Comparison of ENCODE assay signal across 8 mouse cellular contexts in genomic region chr10:11149742-11150125, GRCm38 (mm10). TPM values are rescaled to one million over a fixed set of nuclear protein-coding genes. Genes with fewer than 3 reads are reported as not detected.
DNase-seq lines count a peak whose midpoint lies in the region; ATAC-seq and TF ChIP-seq lines count a peak whose summit lies in the region.

No protein-coding gene starts in this region.

- peak overlapping the region; percentile 69 for H3K4me2 ChIP-seq in forebrain, postnatal 0 days (ENCODE audit: low read depth)
- peak overlapping the region; percentile 76 for H3K4me2 ChIP-seq in liver, embryonic 16.5 days (ENCODE audit: low read depth, low read length)

- no peak for ATAC-seq in forebrain, postnatal 0 days
- ATAC-seq in liver, embryonic 16.5 days (ENCODE audit: low read depth), result no peak; the same call in 1 of the 2 replicates

- peaks cover 4% of the 10 kb centered on the region; the same call in 1 of the 2 replicates for H3K36me3 ChIP-seq in forebrain, postnatal 0 days (ENCODE audit: insufficient read depth)
- peaks cover 5% of the 10 kb centered on the region for H3K36me3 ChIP-seq in liver, embryonic 16.5 days (ENCODE audit: control insufficient read depth, insufficient read depth)

- peak overlapping the region; percentile 82 for H3K4me3 ChIP-seq in forebrain, postnatal 0 days (ENCODE audit: low read depth, low read length)
- H3K4me3 ChIP-seq in liver, embryonic 16.5 days (ENCODE audit: low read depth, low read length), result peak overlapping the region; percentile 90

- H3K9ac ChIP-seq in forebrain, postnatal 0 days, result peak overlapping the region; percentile 80
- H3K9ac ChIP-seq in liver, embryonic 16.5 days (ENCODE audit: low read depth, low read length), result peak overlapping the region; percentile 93

- under 1% methylated on average over 20 of the region's 20 CpGs for WGBS in forebrain, postnatal 0 days
- under 1% methylated on average over 20 of the region's 20 CpGs for WGBS in liver, embryonic 16.5 days (ENCODE audit: insufficient replicate concordance)

- peak; percentile 34 for DNase-seq in left cerebral cortex, postnatal 4 days
- DNase-seq in left cerebral cortex, postnatal 10 days (ENCODE audit: extremely low spot score in 1 of 2, low spot score in 2 of 2), result no peak
- DNase-seq in brain, adult 2 months (ENCODE audit: low read depth, low spot score), result peak; percentile 82
- no peak for DNase-seq in forebrain, postnatal 0 days
- DNase-seq in testis, postnatal 14 days (ENCODE audit: low spot score), result no peak
- no peak for DNase-seq in layer of hippocampus, adult 8-10 months (ENCODE audit: low spot score in 2 of 2)
- DNase-seq in thymus, postnatal 4 days, result no peak

- no peak for TF ChIP-seq CTCF in forebrain, postnatal 0 days (IDR thresholded peaks at IDR 0.05; ENCODE audit: low read depth)

- intact Hi-C loops in left cerebral cortex, postnatal 4 days (cut with DNase I), result no loop called here
- intact Hi-C loops in left cerebral cortex, postnatal 10 days (cut with DNase I), result loop anchor here (5.0 kb wide), 1 partner anchor 742 kb away; no protein-coding TSS in a partner anchor

- no peaks in the 10 kb centered on the region for H3K27me3 ChIP-seq in forebrain, postnatal 0 days (ENCODE audit: insufficient read depth, low read length)
- H3K27me3 ChIP-seq in liver, embryonic 16.5 days (ENCODE audit: control insufficient read depth, insufficient read depth, low read depth, low read length), result no peaks in the 10 kb centered on the region

- H3K27ac ChIP-seq in forebrain, postnatal 0 days (ENCODE audit: low read depth, low read length), result peak overlapping the region; percentile 86
- H3K27ac ChIP-seq in liver, embryonic 16.5 days (ENCODE audit: low read length), result peak overlapping the region; percentile 81

- peaks cover 17% of the 10 kb centered on the region for H3K4me1 ChIP-seq in forebrain, postnatal 0 days (ENCODE audit: insufficient read depth)
- H3K4me1 ChIP-seq in liver, embryonic 16.5 days (ENCODE audit: control insufficient read depth, low read depth, low read length), result peaks cover 16% of the 10 kb centered on the region

- H3K9me3 ChIP-seq in forebrain, postnatal 0 days (ENCODE audit: low read length), result no peaks in the 10 kb centered on the region
- no peaks in the 10 kb centered on the region for H3K9me3 ChIP-seq in liver, embryonic 16.5 days (replicated peaks; ENCODE audit: control insufficient read depth, low read length)

RNA-seq across cellular contexts. Expression of gene Shprh, which starts 0.5 kb away (rescaled TPM):
- total RNA-seq in left cerebral cortex, postnatal 4 days (2021), result 10 to 100 TPM; 41.9 to 45.0 TPM
- total RNA-seq in left cerebral cortex, postnatal 10 days (2021), result 10 to 100 TPM; 42.8 to 45.4 TPM
- total RNA-seq in forebrain, postnatal 0 days (2014; rRNA removed), result 29.7 and 31.8 TPM in 2 replicates
- 7.3 and 12.7 TPM in 2 replicates for polyA plus RNA-seq in forebrain, postnatal 0 days (2015; fragmentation: Nextera tagmentation; extraction: Ambion mirVana)
- 4.3 and 4.5 TPM in 2 replicates for polyA plus RNA-seq in liver, embryonic 16.5 days (2015; fragmentation: Nextera tagmentation; extraction: Ambion mirVana)
- total RNA-seq in layer of hippocampus, adult 8-10 months (2022), result 10 to 100 TPM; 34.7 to 46.1 (median 40.1) TPM

Comparison
In these comparisons a context has a peak if more than half of its experiments do, and no peak if none do; other contexts are left out.
1. DNase-seq: peak in left cerebral cortex, postnatal 4 days (single experiment) and brain, adult 2 months (single experiment); none in left cerebral cortex, postnatal 10 days (0 of 2), forebrain, postnatal 0 days (single experiment), testis, postnatal 14 days (single experiment), layer of hippocampus, adult 8-10 months (0 of 2) and thymus, postnatal 4 days (single experiment).